Mouse (Mus musculus): ENCODE data around the gene Enkd1.

GRCm38 (mm10) chr8:105690978-105691377 is 17.0 kb downstream of the Enkd1 start:
- no peak for TF ChIP-seq CTCF (IDR thresholded peaks at IDR 0.05; ENCODE audit: extremely low read depth, insufficient read depth, insufficient read length, insufficient replicate concordance)
- no peak for TF ChIP-seq POLR2A (IDR thresholded peaks at IDR 0.05; ENCODE audit: low read depth, low read length)
